Mouse (Mus musculus) embryonic facial prominence, embryonic 10.5 days (tissue): ENCODE data around the gene Clec2i. TPM values are rescaled to one million over a fixed set of nuclear protein-coding genes. Genes with fewer than 3 reads are reported as not detected.

Experiments
- DNase-seq: peaks from one replicate; pipeline ENCODE4 v3.0.0-alpha.2; 2017; ENCODE audit warnings: low spot score
- H3K27ac ChIP-seq: fragments of 300-500 bp; sonication (generic); replicated peaks from 2 replicates; pipeline ENCODE4 v1.5.1; 2016; ENCODE audit warnings: mild to moderate bottlenecking
- H3K27me3 ChIP-seq: fragments of 300-500 bp; sonication (generic); replicated peaks from 2 replicates; pipeline ENCODE4 v1.6.1; 2016; ENCODE audit warnings: low read depth, mild to moderate bottlenecking; ENCODE audit not compliant: poor library complexity, severe bottlenecking
- H3K36me3 ChIP-seq: fragments of 300-500 bp; sonication (generic); replicated peaks from 2 replicates; pipeline ENCODE4 v1.6.1; 2016; ENCODE audit warnings: mild to moderate bottlenecking, moderate library complexity
- H3K4me1 ChIP-seq: fragments of 300-500 bp; sonication (generic); 2 replicates; pipeline ENCODE4 v1.6.1; 2016
- H3K4me3 ChIP-seq: fragments of 300-500 bp; sonication (generic); 2 replicates; pipeline ENCODE4 v1.5.1; 2016; ENCODE audit warnings: mild to moderate bottlenecking, moderate library complexity
- H3K9me3 ChIP-seq: fragments of 300-500 bp; sonication (generic); 2 replicates; pipeline ENCODE4 v1.6.1; 2016; ENCODE audit warnings: mild to moderate bottlenecking
- WGBS: fragments of 180-500 bp; shearing (Covaris S2); methylation state at CpG from one replicate; pipeline ENCODE4 v1.1.7; 2016; 5-methylcytosine and 5-hydroxymethylcytosine counted together
- microRNA-seq: library from miRNA; unstranded; fragments of <30 nt; microRNA quantifications from one replicate; pipeline ENCODE4, GENCODE M21; 2017
- polyA plus RNA-seq: library from polyadenylated mRNA; unstranded; fragments of >200 nt; fragmentation: Nextera tagmentation; extraction: Ambion mirVana; gene quantifications from 2 replicates; pipeline ENCODE4 v1.2.1, GENCODE M21; 2016

Clec2i gene
- polyA plus RNA-seq, 1 experiment from 2014 or later: not detected

DNA sequence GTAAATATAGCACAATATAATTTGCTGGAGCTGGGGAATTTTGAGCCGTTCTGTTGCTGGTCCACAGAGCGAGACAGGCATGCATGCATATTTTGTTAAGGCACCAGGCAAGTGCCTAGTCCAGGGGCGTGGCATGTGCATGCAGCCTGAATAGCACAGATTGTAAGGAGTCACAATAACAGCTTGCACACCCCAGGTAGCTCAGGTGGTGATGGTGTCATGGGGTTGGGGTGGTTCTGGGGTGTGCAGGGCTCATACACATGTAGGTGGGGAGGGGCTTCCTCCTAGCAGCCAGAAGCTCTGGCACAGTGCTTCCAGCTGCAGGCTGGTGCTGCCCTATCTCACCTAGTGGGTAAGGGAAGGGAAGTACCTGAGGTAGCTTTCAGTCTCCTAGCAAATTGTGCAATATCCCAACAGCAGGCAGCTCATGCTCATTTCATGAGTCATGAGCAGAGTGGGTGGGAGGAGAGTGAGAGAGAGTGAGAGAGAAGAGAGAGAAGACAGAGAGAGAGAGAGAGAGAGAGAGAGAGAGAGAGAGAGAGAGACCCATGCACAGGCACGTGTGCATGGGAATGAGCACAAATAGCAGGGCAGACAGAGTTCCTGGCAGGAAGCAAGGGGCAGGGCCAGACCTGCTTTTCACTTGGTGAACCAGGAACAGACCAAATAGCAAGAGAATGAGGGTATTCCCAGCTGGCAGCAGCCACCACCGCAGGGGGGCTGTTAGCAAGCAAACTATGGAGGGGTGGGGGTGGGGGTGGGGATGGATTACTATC lies 54.4 kb downstream of the Clec2i start:
- no peak for DNase-seq
- Histone ChIP-seq H3K9me3 (peaks cover 7% of the 10 kb centered on the region; the same call in 1 of the 2 replicates), H3K36me3 (no peaks in the 10 kb centered on the region), H3K27me3 (no peaks in the 10 kb centered on the region), H3K4me3 (no peak overlapping the region), H3K27ac (no peak overlapping the region), H3K4me1 (0 out of 2 replicates have a peak, but pooled peaks cover 4% of the 10 kb centered on the region)
- 82% methylated on average over 5 of the region's 5 CpGs for WGBS

DNA sequence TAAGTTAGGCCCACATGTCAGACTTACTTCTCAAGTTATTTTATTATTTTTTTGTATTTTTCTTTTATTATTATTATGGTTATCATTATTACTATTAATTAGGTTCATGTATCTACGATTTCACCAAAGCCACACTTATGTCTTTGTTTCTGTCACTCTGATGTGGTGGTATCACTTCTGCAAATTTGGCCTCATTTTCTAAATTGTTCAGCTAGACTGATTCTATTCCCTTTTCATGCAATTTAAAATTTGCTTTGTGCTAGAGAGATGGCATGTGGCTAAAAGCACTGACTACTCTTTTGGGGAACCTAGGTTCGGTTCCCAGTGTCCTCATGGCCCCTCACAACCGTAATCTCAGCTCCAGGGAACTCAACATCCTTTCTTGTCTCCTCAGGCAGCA lies 58.2 kb downstream of the Clec2i start:
- Histone ChIP-seq H3K27me3 (no peaks in the 10 kb centered on the region), H3K9me3 (peaks cover 7% of the 10 kb centered on the region; the same call in 1 of the 2 replicates), H3K4me3 (no peak overlapping the region), H3K4me1 (0 out of 2 replicates have a peak, but pooled peaks cover 4% of the 10 kb centered on the region), H3K27ac (no peak overlapping the region), H3K36me3 (no peaks in the 10 kb centered on the region)
- DNase-seq: no peak
- WGBS: 95% methylated on average over 3 of the region's 3 CpGs

Small RNAs within 50 kb of the gene (microRNA-seq; reads per million reads assigned to microRNA genes)
- gene Gm27336: not detected

Other genes starting within 250 kb of the Clec2i start
- gene Clec2h, start 225.2 kb upstream of the Clec2i start, polyA plus RNA-seq: not detected in 2 replicates
- gene Klrb1, start 164.5 kb upstream of the Clec2i start, polyA plus RNA-seq: not detected in 2 replicates
- gene Klrb1c, start 98.4 kb upstream of the Clec2i start, polyA plus RNA-seq: not detected in 2 replicates
- not detected in 2 replicates for gene Gm44511, start 61.3 kb upstream of the Clec2i start, polyA plus RNA-seq
- not detected in 2 replicates for gene Klrb1b, start 61.3 kb upstream of the Clec2i start, polyA plus RNA-seq
- 1.1 and 2.0 TPM in 2 replicates for gene BC035044, start 3.5 kb downstream of the Clec2i start, polyA plus RNA-seq
- not detected in 2 replicates for gene Clec2g, start 46.8 kb downstream of the Clec2i start, polyA plus RNA-seq
- 0.11 TPM in 1 of 2 replicates, not detected in the other for gene Klrb1f, start 158.3 kb downstream of the Clec2i start, polyA plus RNA-seq
- not detected in 2 replicates for gene Clec2e, start 213.3 kb downstream of the Clec2i start, polyA plus RNA-seq